Mouse (Mus musculus) MEL (cell line): ENCODE data around the gene Zbtb8os. TPM values are rescaled to one million over a fixed set of nuclear protein-coding genes. Genes with fewer than 3 reads are reported as not detected.

Experiments used
- DNase-seq: peaks from one replicate; pipeline ENCODE4 v3.0.0; 2011; ENCODE audit warnings: low read depth, low spot score
- H3K27ac ChIP-seq: 2 replicates; pipeline ENCODE4 v1.5.1; 2012; ENCODE audit warnings: low read depth, mild to moderate bottlenecking, control low read depth, low read length, moderate library complexity; ENCODE audit not compliant: control insufficient read depth
- H3K27me3 ChIP-seq, 2 experiments: fragments of 150-350 bp in 1 of 2; sonication (generic) in 1 of 2; 2 replicates each; pipeline ENCODE4 v1.6.1; 2012; ENCODE audit warnings: low read length in 2 of 2, mild to moderate bottlenecking in 2 of 2, improper control_type of control experiment in 1 of 2, moderate library complexity in 1 of 2; ENCODE audit not compliant: insufficient read depth in 2 of 2, control insufficient read depth in 1 of 2
- H3K36me3 ChIP-seq, 2 experiments: 2 replicates each; pipeline ENCODE4 v1.6.1; 2012 to 2014; ENCODE audit warnings: low read length in 2 of 2, improper control_type of control experiment in 1 of 2, inconsistent platforms in 1 of 2, mild to moderate bottlenecking in 1 of 2; ENCODE audit not compliant: insufficient read depth in 2 of 2, control insufficient read depth in 1 of 2
- H3K4me1 ChIP-seq, 2 experiments: fragments of 150-350 bp in 1 of 2; sonication (generic) in 1 of 2; 2 replicates each; pipeline ENCODE4 v1.6.1; 2012; ENCODE audit warnings: low read length in 2 of 2, improper control_type of control experiment in 1 of 2, mild to moderate bottlenecking in 1 of 2; ENCODE audit not compliant: insufficient read depth in 2 of 2, control insufficient read depth in 1 of 2
- H3K4me3 ChIP-seq, 2 experiments: fragments of 150-350 bp in 1 of 2; sonication (generic) in 1 of 2; 2 replicates each; pipeline ENCODE4 v1.5.1; 2012; ENCODE audit warnings: low read depth in 2 of 2, low read length in 2 of 2, mild to moderate bottlenecking in 2 of 2, moderate library complexity in 2 of 2, control low read depth in 1 of 2, improper control_type of control experiment in 1 of 2; ENCODE audit not compliant: control insufficient read depth in 1 of 2, insufficient read depth in 1 of 2
- H3K79me2 ChIP-seq: 2 replicates; pipeline ENCODE4 v1.6.1; 2012; ENCODE audit warnings: mild to moderate bottlenecking, low read length, moderate library complexity; ENCODE audit not compliant: control insufficient read depth, poor library complexity, insufficient read depth
- H3K9ac ChIP-seq: 2 replicates; pipeline ENCODE4 v1.6.1; 2012; ENCODE audit warnings: low read depth, mild to moderate bottlenecking, control low read depth, low read length, moderate library complexity; ENCODE audit not compliant: control insufficient read depth, poor library complexity, severe bottlenecking
- H3K9me3 ChIP-seq: fragments of 150-350 bp; sonication (generic); replicated peaks from 2 replicates; pipeline ENCODE4 v1.6.1; 2012; ENCODE audit warnings: mild to moderate bottlenecking, low read length, improper control_type of control experiment, moderate library complexity; ENCODE audit not compliant: insufficient read depth
- BHLHE40 ChIP-seq: IDR thresholded peaks from 2 replicates; pipeline ENCODE4 v1.6.1; 2012; ENCODE audit warnings: low read depth, mild to moderate bottlenecking, inconsistent platforms, low read length, improper control_type of control experiment, borderline replicate concordance
- CHD1 ChIP-seq: IDR thresholded peaks from 2 replicates; pipeline ENCODE4 v1.6.1; 2012; ENCODE audit warnings: low read depth, mild to moderate bottlenecking, inconsistent platforms, low read length, improper control_type of control experiment
- CHD2 ChIP-seq: IDR thresholded peaks from 2 replicates; pipeline ENCODE4 v1.6.1; 2011; ENCODE audit warnings: low read length, improper control_type of control experiment
- E2F4 ChIP-seq: IDR thresholded peaks from 2 replicates; pipeline ENCODE4 v1.6.1; 2011; ENCODE audit warnings: low read depth, low read length, improper control_type of control experiment, borderline replicate concordance
- ELF1 ChIP-seq: IDR thresholded peaks from 2 replicates; pipeline ENCODE4 v1.6.1; 2014; ENCODE audit warnings: low read depth, mild to moderate bottlenecking, inconsistent platforms, low read length, improper control_type of control experiment, moderate library complexity
- ETS1 ChIP-seq: IDR thresholded peaks from 2 replicates; pipeline ENCODE4 v1.6.1; 2012; ENCODE audit warnings: low read depth, mild to moderate bottlenecking, inconsistent platforms, low read length, improper control_type of control experiment, moderate library complexity
- GABPA ChIP-seq: IDR thresholded peaks from 2 replicates; pipeline ENCODE4 v1.6.1; 2012; ENCODE audit warnings: low read depth, mild to moderate bottlenecking, inconsistent platforms, low read length, improper control_type of control experiment, moderate library complexity
- MAFK ChIP-seq: IDR thresholded peaks from 2 replicates; pipeline ENCODE4 v1.6.1; 2011; ENCODE audit warnings: low read depth, mild to moderate bottlenecking, low read length, improper control_type of control experiment, borderline replicate concordance
- MAZ ChIP-seq: IDR thresholded peaks from 2 replicates; pipeline ENCODE4 v1.6.1; 2012; ENCODE audit warnings: low read depth, mild to moderate bottlenecking, inconsistent platforms, low read length, improper control_type of control experiment
- MYB ChIP-seq: IDR thresholded peaks from 2 replicates; pipeline ENCODE4 v1.6.1; 2011; ENCODE audit warnings: mild to moderate bottlenecking, low read depth, low read length, improper control_type of control experiment
- POLR2A ChIP-seq, 2 experiments: IDR thresholded peaks; 2 replicates each; pipeline ENCODE4 v1.6.1; 2011 to 2012; ENCODE audit warnings: low read length in 2 of 2, mild to moderate bottlenecking in 2 of 2, control low read depth in 1 of 2, improper control_type of control experiment in 1 of 2, low read depth in 1 of 2, moderate library complexity in 1 of 2; ENCODE audit not compliant: control insufficient read depth in 1 of 2, insufficient read depth in 1 of 2, poor library complexity in 1 of 2
- RAD21 ChIP-seq: IDR thresholded peaks from 2 replicates; pipeline ENCODE4 v1.6.1; 2011; ENCODE audit warnings: mild to moderate bottlenecking, low read depth, low read length, improper control_type of control experiment
- SMC3 ChIP-seq: IDR thresholded peaks from 2 replicates; pipeline ENCODE4 v1.6.1; 2011; ENCODE audit warnings: low read depth, low read length, improper control_type of control experiment
- TBP ChIP-seq: IDR thresholded peaks from 2 replicates; pipeline ENCODE4 v1.8.0; 2011; ENCODE audit warnings: low read depth, low read length, improper control_type of control experiment
- TCF12 ChIP-seq: IDR thresholded peaks from 2 replicates; pipeline ENCODE4 v1.6.1; 2014; ENCODE audit warnings: low read depth, mild to moderate bottlenecking, inconsistent platforms, low read length, improper control_type of control experiment, moderate library complexity
- UBTF ChIP-seq: IDR thresholded peaks from 2 replicates; pipeline ENCODE4 v1.6.1; 2012; ENCODE audit warnings: low read depth, mild to moderate bottlenecking, inconsistent platforms, low read length, improper control_type of control experiment, moderate library complexity, borderline replicate concordance; ENCODE audit not compliant: insufficient read depth
- USF1 ChIP-seq: IDR thresholded peaks from 2 replicates; pipeline ENCODE4 v1.6.1; 2014; ENCODE audit warnings: low read depth, mild to moderate bottlenecking, inconsistent platforms, low read length, improper control_type of control experiment, moderate library complexity
- USF2 ChIP-seq, 2 experiments: IDR thresholded peaks; 2 replicates each; pipeline ENCODE4 v1.6.1; 2011 to 2012; ENCODE audit warnings: improper control_type of control experiment in 2 of 2, low read length in 2 of 2, borderline replicate concordance in 1 of 2, inconsistent platforms in 1 of 2, low read depth in 1 of 2, mild to moderate bottlenecking in 1 of 2; ENCODE audit not compliant: insufficient read depth in 1 of 2
- polyA plus RNA-seq, 2 experiments: library from polyadenylated mRNA; stranded (reverse) in 1 of 2; unstranded in 1 of 2; fragments of >175 nt in 1 of 2; fragments of >200 nt in 1 of 2; gene quantifications; 2 replicates each; pipeline versions ENCODE4 v1.2.1 to v1.2.4; 2012; ENCODE audit warnings: low replicate concordance in 2 of 2, low read depth in 1 of 2; ENCODE audit not compliant: insufficient read length in 2 of 2, insufficient read depth in 1 of 2, missing spikeins in 1 of 2
- total RNA-seq: library from RNA; depleted of rRNA; stranded (reverse); fragments of 300-350 nt; gene quantifications from 2 replicates; pipeline ENCODE4 v1.2.3, GENCODE M21; 2012

Zbtb8os gene
- total and polyA plus RNA-seq, 3 experiments, result 16.7 to 22.6 TPM; not detected in 1

GRCm38 (mm10) chr4:129332846-129333245 is 2.6 kb upstream of the Zbtb8os start (continued):
- no peak for TF ChIP-seq MAFK

GRCm38 (mm10) chr4:129334677-129335215 is 749 bp upstream of the Zbtb8os start:
- H3K4me1 ChIP-seq, result peaks cover 3 to 11% of the 10 kb centered on the region in 2 experiments

GRCm38 (mm10) chr4:129336291-129336690 is 796 bp downstream of the Zbtb8os start:
- peak overlapping the region; percentile 99 for H3K27ac ChIP-seq
- no peaks in the 10 kb centered on the region for H3K9me3 ChIP-seq
- H3K27me3 ChIP-seq, result no peaks in the 10 kb centered on the region
- H3K79me2 ChIP-seq, result peaks cover 30% of the 10 kb centered on the region
- TF ChIP-seq ELF1 (no peak), USF1 (no peak), MAZ (no peak), E2F4 (no peak), RAD21 (no peak), TBP (no peak), ETS1 (0 out of 2 replicates have a peak, but pooled peaks have one; percentile 12)
- DNase-seq, result no peak
- H3K36me3 ChIP-seq, result peaks cover 9 to 35% of the 10 kb centered on the region in 2 experiments
- H3K4me1 ChIP-seq, result peaks cover 3 to 11% of the 10 kb centered on the region in 2 experiments
- peak overlapping the region; percentile 97 for H3K9ac ChIP-seq
- H3K4me3 ChIP-seq, result peak overlapping the region; percentile 79 to 81

More at GRCm38 (mm10) chr4:129334677-129335215, 749 bp upstream of the Zbtb8os start:
- Histone ChIP-seq H3K27me3 (no peaks in the 10 kb centered on the region), H3K4me3 (peak overlapping the region; percentile 80 to 90), H3K36me3 (peaks cover 14 to 30% of the 10 kb centered on the region in 2 experiments), H3K27ac (peak overlapping the region; percentile 65), H3K9ac (peak overlapping the region; percentile 92), H3K79me2 (peaks cover 34% of the 10 kb centered on the region), H3K9me3 (no peaks in the 10 kb centered on the region)
- DNase-seq, result no peak
- TF ChIP-seq TCF12 (0 out of 2 replicates have a peak, but pooled peaks have one; percentile 2), UBTF (0 out of 2 replicates have a peak, but pooled peaks have one; percentile 91), MYB (no peak), GABPA (no peak), SMC3 (no peak), CHD2 (no peak), BHLHE40 (no peak), MAZ (no peak), USF2 (IDR thresholded peaks at IDR 0.05; ENCODE audit: borderline replicate concordance in 1 of 2, insufficient read depth in 1 of 2, low read depth in 1 of 2, low read length in 2 of 2) (no peak), CHD1 (peak; percentile 14; the same call in 1 of the 2 replicates), POLR2A (IDR thresholded peaks at IDR 0.05; ENCODE audit: control insufficient read depth in 1 of 2, insufficient read depth in 1 of 2, low read depth in 1 of 2, low read length in 2 of 2, poor library complexity in 1 of 2) (0 out of 4 replicates have a peak, but pooled peaks of 1 of the 2 experiments have one; percentile 21)
- TF ChIP-seq, all 39 proteins: peak for 4
